Mouse (Mus musculus) splenic B cell, adult 2 months (primary cell): ENCODE measurements around the gene Gm18596.
"Not testable (repeated sequence)": the region's sequence is repeated elsewhere in the genome, so short reads cannot be mapped to it uniquely, and the experiment has no call there.

Experiments
- DNase-seq: peaks from one replicate; pipeline ENCODE4 v3.0.0-alpha.2; 2011; ENCODE audit warnings: low read depth, low spot score
- H3K27me3 ChIP-seq: 2 replicates; pipeline ENCODE4 v1.6.1; 2012; ENCODE audit warnings: mild to moderate bottlenecking, low read length, moderate library complexity, mixed read lengths; ENCODE audit not compliant: control insufficient read depth, poor library complexity, insufficient read depth, severe bottlenecking
- H3K36me3 ChIP-seq: 2 replicates; pipeline ENCODE4 v1.6.1; 2012; ENCODE audit warnings: mild to moderate bottlenecking, low read length, moderate library complexity, mixed read lengths; ENCODE audit not compliant: control insufficient read depth, poor library complexity, insufficient read depth, severe bottlenecking

Gene Gm18596

GRCm38 (mm10) chr10:77735928-77736327 lies 6.5 kb downstream of the Gm18596 start:
- Histone ChIP-seq H3K27me3 (no peaks in the 10 kb centered on the region), H3K36me3 (no peaks in the 10 kb centered on the region)
- DNase-seq = no peak

GRCm38 (mm10) chr10:77729241-77729640 lies 13.2 kb downstream of the Gm18596 start:
- Histone ChIP-seq H3K27me3 (no peaks in the 10 kb centered on the region), H3K36me3 (no peaks in the 10 kb centered on the region)
- peak; percentile 26 for DNase-seq

GRCm38 (mm10) chr10:77728280-77728679 lies 14.2 kb downstream of the Gm18596 start:
- no peak for DNase-seq
- H3K36me3 ChIP-seq = no peaks in the 10 kb centered on the region
- no peaks in the 10 kb centered on the region for H3K27me3 ChIP-seq

- no peak for DNase-seq
- Histone ChIP-seq H3K27me3 (no peaks in the 10 kb centered on the region), H3K36me3 (no peaks in the 10 kb centered on the region)
These were observed 16.3 kb downstream of the Gm18596 start, which contains the start of gene Gm10100 for GRCm38 (mm10) chr10:77726186-77726585. TSS of gene Gm10100 (plus strand) at chr10:77726486.

GRCm38 (mm10) chr10:77724855-77725254 lies 17.6 kb downstream of the Gm18596 start:
- Histone ChIP-seq H3K36me3 (no peaks in the 10 kb centered on the region), H3K27me3 (no peaks in the 10 kb centered on the region)
- no peak for DNase-seq

- DNase-seq, H3K27me3 ChIP-seq, H3K36me3 ChIP-seq: not testable (repeated sequence)
These were observed 22.1 kb downstream of the Gm18596 start, which contains the start of gene Krtap12-1 for GRCm38 (mm10) chr10:77720299-77720698. TSS of gene Krtap12-1 (plus strand) at chr10:77720599.

- Histone ChIP-seq H3K36me3 (no peaks in the 10 kb centered on the region), H3K27me3 (no peaks in the 10 kb centered on the region)
- no peak for DNase-seq
These were observed 26.9 kb downstream of the Gm18596 start, which contains the start of gene Gm10142 for GRCm38 (mm10) chr10:77715507-77715906. TSS of gene Gm10142 (plus strand) at chr10:77715807.

- H3K36me3 ChIP-seq = no peaks in the 10 kb centered on the region
- DNase-seq = no peak
- H3K27me3 ChIP-seq = no peaks in the 10 kb centered on the region
These were observed 28.7 kb downstream of the Gm18596 start for GRCm38 (mm10) chr10:77713734-77714133.

- not testable (repeated sequence) for H3K36me3 ChIP-seq, H3K27me3 ChIP-seq, DNase-seq
These were observed 31.3 kb downstream of the Gm18596 start, which contains the start of gene Gm10024 for GRCm38 (mm10) chr10:77711157-77711556. TSS of gene Gm10024 (plus strand) at chr10:77711457.

- DNase-seq = no peak
- no peaks in the 10 kb centered on the region for H3K36me3 ChIP-seq
- no peaks in the 10 kb centered on the region for H3K27me3 ChIP-seq
These were observed 32.6 kb downstream of the Gm18596 start for GRCm38 (mm10) chr10:77709831-77710230.

GRCm38 (mm10) chr10:77706326-77706725 lies 36.1 kb downstream of the Gm18596 start, which contains the start of gene Gm10272:
TSS of gene Gm10272 (plus strand) at chr10:77706626.
- DNase-seq = no peak
- Histone ChIP-seq H3K36me3 (no peaks in the 10 kb centered on the region), H3K27me3 (no peaks in the 10 kb centered on the region)

- Histone ChIP-seq H3K36me3 (no peaks in the 10 kb centered on the region), H3K27me3 (no peaks in the 10 kb centered on the region)
- DNase-seq = no peak
These were observed 45.3 kb downstream of the Gm18596 start, which contains the start of gene Gm9508 for GRCm38 (mm10) chr10:77697133-77697532. TSS of gene Gm9508 (minus strand) at chr10:77697233.
